Mouse (Mus musculus): ENCODE results near the gene Pikfyve.

GRCm38 (mm10) chr1:65227681-65228080 lies 41.2 kb downstream of the Pikfyve start:
- TF ChIP-seq HCFC1 (IDR thresholded peaks at IDR 0.05; ENCODE audit: borderline replicate concordance, insufficient read depth, low read length): no peak
- TF ChIP-seq ZNF384 (IDR thresholded peaks at IDR 0.05; ENCODE audit: low read depth, low read length): no peak

Data from ES-E14 (cell line).